Comparison of ENCODE assay signal across 29 mouse cellular contexts in genomic region chr8:91282655-91283054, GRCm38 (mm10). TPM values are rescaled to one million over a fixed set of nuclear protein-coding genes. Genes with fewer than 3 reads are reported as not detected.
DNase-seq lines count a peak whose midpoint lies in the region; ATAC-seq and TF ChIP-seq lines count a peak whose summit lies in the region.
"Had no signal": no experiment of that assay in that cellular context is flagged by ENCODE, and none has a peak within 500 bp of the region (broad histone marks: within the 10 kb centered on the region; RNA-seq: fewer than 3 reads in every experiment).

No protein-coding gene starts in this region.

- H3K4me2 ChIP-seq in forebrain, embryonic 14.5 days (ENCODE audit: low read length), result no peak overlapping the region
- no peak overlapping the region for H3K4me2 ChIP-seq in forebrain, embryonic 13.5 days
- H3K4me2 ChIP-seq in limb, embryonic 14.5 days (replicated peaks; ENCODE audit: low read depth, low read length, severe bottlenecking), result no peak overlapping the region
- H3K4me2 ChIP-seq in limb, embryonic 15.5 days, result no peak overlapping the region
- H3K4me2 ChIP-seq: heart, embryonic 12.5 days; hindbrain, embryonic 14.5 days; limb, embryonic 12.5 days; liver, embryonic 12.5 days; midbrain, embryonic 15.5 days; neural tube, embryonic 15.5 days had no signal

- H3K27me3 ChIP-seq in forebrain, embryonic 14.5 days (replicated peaks; ENCODE audit: control insufficient read depth, insufficient read depth, low read length), result no peaks in the 10 kb centered on the region
- no peaks in the 10 kb centered on the region for H3K27me3 ChIP-seq in forebrain, embryonic 13.5 days
- no peaks in the 10 kb centered on the region for H3K27me3 ChIP-seq in limb, embryonic 14.5 days (ENCODE audit: control insufficient read depth, insufficient read depth, low read length)
- H3K27me3 ChIP-seq in limb, embryonic 10.5 days (ENCODE audit: low read depth, poor library complexity, severe bottlenecking), result no peaks in the 10 kb centered on the region
- H3K27me3 ChIP-seq in limb, embryonic 15.5 days, result no peaks in the 10 kb centered on the region
- H3K27me3 ChIP-seq: heart, embryonic 12.5 days; limb, embryonic 12.5 days; liver, embryonic 12.5 days; midbrain, embryonic 15.5 days; neural tube, embryonic 15.5 days; Patski had no signal

- no peak overlapping the region for H3K4me3 ChIP-seq in forebrain, embryonic 14.5 days (ENCODE audit: low read depth, low read length)
- no peak overlapping the region for H3K4me3 ChIP-seq in forebrain, embryonic 13.5 days
- H3K4me3 ChIP-seq in limb, embryonic 14.5 days (replicated peaks; ENCODE audit: low read length), result no peak overlapping the region
- no peak overlapping the region for H3K4me3 ChIP-seq in limb, embryonic 10.5 days
- no peak overlapping the region for H3K4me3 ChIP-seq in limb, embryonic 15.5 days
- H3K4me3 ChIP-seq: erythroblast, embryonic 14.5 days; gastrocnemius, adult 2 months; heart, embryonic 12.5 days; limb, embryonic 12.5 days; liver, embryonic 12.5 days; midbrain, embryonic 10.5 days; midbrain, embryonic 15.5 days; neural tube, embryonic 15.5 days had no signal

- H3K4me1 ChIP-seq in forebrain, embryonic 14.5 days (ENCODE audit: control insufficient read depth, insufficient read depth, low read length), result no peaks in the 10 kb centered on the region
- peaks cover 4% of the 10 kb centered on the region; the same call in 1 of the 2 replicates for H3K4me1 ChIP-seq in forebrain, embryonic 13.5 days
- peaks cover 10% of the 10 kb centered on the region; the same call in 1 of the 2 replicates for H3K4me1 ChIP-seq in limb, embryonic 14.5 days (ENCODE audit: control insufficient read depth, insufficient read depth, low read length)
- H3K4me1 ChIP-seq in limb, embryonic 10.5 days, result no peaks in the 10 kb centered on the region
- peaks cover 21% of the 10 kb centered on the region; the same call in 1 of the 2 replicates for H3K4me1 ChIP-seq in limb, embryonic 15.5 days
- H3K4me1 ChIP-seq: midbrain, embryonic 10.5 days; midbrain, embryonic 15.5 days; neural tube, embryonic 15.5 days had no signal

- ATAC-seq in forebrain, embryonic 14.5 days, result no peak
- ATAC-seq in forebrain, embryonic 13.5 days, result no peak
- no peak for ATAC-seq in limb, embryonic 14.5 days (ENCODE audit: low FRiP score, low read depth)
- ATAC-seq in limb, embryonic 15.5 days (ENCODE audit: insufficient number of reproducible peaks, low FRiP score, low TSS enrichment, low read depth), result no peak
- no peak for ATAC-seq in cerebellum, adult (ENCODE audit: insufficient number of reproducible peaks, low FRiP score, low TSS enrichment)
- ATAC-seq: intestine, postnatal 0 days; liver, embryonic 12.5 days; liver, postnatal 0 days; midbrain, embryonic 15.5 days; Patski had no signal

- no peak for TF ChIP-seq POLR2A in limb, embryonic 14.5 days (IDR thresholded peaks at IDR 0.05; ENCODE audit: borderline replicate concordance, extremely low read depth, insufficient read depth, insufficient read length)

- peaks cover 5% of the 10 kb centered on the region; the same call in 1 of the 2 replicates for H3K36me3 ChIP-seq in forebrain, embryonic 14.5 days (ENCODE audit: control insufficient read depth, insufficient read depth, low read length)
- no peaks in the 10 kb centered on the region for H3K36me3 ChIP-seq in forebrain, embryonic 13.5 days (ENCODE audit: poor library complexity, severe bottlenecking)
- no peaks in the 10 kb centered on the region for H3K36me3 ChIP-seq in limb, embryonic 14.5 days (ENCODE audit: control insufficient read depth, insufficient read depth, low read length)
- H3K36me3 ChIP-seq in limb, embryonic 10.5 days, result no peaks in the 10 kb centered on the region
- no peaks in the 10 kb centered on the region for H3K36me3 ChIP-seq in limb, embryonic 15.5 days
- H3K36me3 ChIP-seq: G1E; heart, embryonic 12.5 days; limb, embryonic 12.5 days; midbrain, embryonic 15.5 days; neural tube, embryonic 15.5 days had no signal

- no peak overlapping the region for H3K9ac ChIP-seq in forebrain, embryonic 14.5 days (ENCODE audit: low read length)
- H3K9ac ChIP-seq in forebrain, embryonic 13.5 days, result no peak overlapping the region
- H3K9ac ChIP-seq in limb, embryonic 14.5 days (ENCODE audit: low read depth, low read length, severe bottlenecking), result no peak overlapping the region
- no peak overlapping the region for H3K9ac ChIP-seq in limb, embryonic 15.5 days
- H3K9ac ChIP-seq: heart, embryonic 12.5 days; hindbrain, embryonic 14.5 days; limb, embryonic 12.5 days; liver, embryonic 12.5 days; liver, postnatal 0 days; midbrain, embryonic 15.5 days; neural tube, embryonic 15.5 days had no signal

- DNase-seq in forebrain, embryonic 14.5 days (ENCODE audit: low spot score), result peak; percentile 16
- DNase-seq in limb, embryonic 14.5 days (ENCODE audit: low spot score), result peak; percentile 60
- DNase-seq in limb, embryonic 10.5 days (ENCODE audit: low spot score), result no peak
- DNase-seq in brain, embryonic 18.5 days (ENCODE audit: low read depth, low spot score), result peak; percentile 12
- no peak for DNase-seq in embryo, embryonic 10.5 days (ENCODE audit: low spot score)
- DNase-seq: adrenal gland, postnatal 14 days; cerebellum, adult 8-10 months; cerebellum, postnatal 36 days; gastrocnemius, adult 2 months; gastrocnemius, postnatal 36 days; heart, adult 18-20 months; kidney, postnatal 14 days; liver, postnatal 0 days; retina, postnatal 1 day; right cerebral cortex, postnatal 14 days had no signal

- H3K9me3 ChIP-seq in forebrain, embryonic 14.5 days (replicated peaks; ENCODE audit: control insufficient read depth, low read length), result no peaks in the 10 kb centered on the region
- H3K9me3 ChIP-seq in forebrain, embryonic 13.5 days (replicated peaks), result no peaks in the 10 kb centered on the region
- no peaks in the 10 kb centered on the region for H3K9me3 ChIP-seq in limb, embryonic 14.5 days (ENCODE audit: control insufficient read depth, low read length)
- no peaks in the 10 kb centered on the region for H3K9me3 ChIP-seq in limb, embryonic 10.5 days (replicated peaks)
- H3K9me3 ChIP-seq in limb, embryonic 15.5 days, result no peaks in the 10 kb centered on the region
- H3K9me3 ChIP-seq: G1E; heart, embryonic 12.5 days; limb, embryonic 12.5 days; liver, embryonic 12.5 days; midbrain, embryonic 10.5 days; midbrain, embryonic 15.5 days; neural tube, embryonic 15.5 days had no signal

- WGBS in forebrain, embryonic 14.5 days, result 80% methylated on average over 5 of the region's 5 CpGs
- 78% methylated on average over 5 of the region's 5 CpGs for WGBS in forebrain, embryonic 13.5 days
- 34% methylated on average over 5 of the region's 5 CpGs for WGBS in limb, embryonic 14.5 days
- WGBS in limb, embryonic 10.5 days, result 79% methylated on average over 5 of the region's 5 CpGs
- 40% methylated on average over 5 of the region's 5 CpGs for whole genome bisulfite sequencing in limb, embryonic 15.5 days

- no peak overlapping the region for H3K27ac ChIP-seq in forebrain, embryonic 14.5 days (ENCODE audit: low read depth, low read length)
- H3K27ac ChIP-seq in forebrain, embryonic 13.5 days, result no peak overlapping the region
- H3K27ac ChIP-seq in limb, embryonic 14.5 days (replicated peaks; ENCODE audit: low read depth, low read length), result no peak overlapping the region
- no peak overlapping the region for H3K27ac ChIP-seq in limb, embryonic 10.5 days
- H3K27ac ChIP-seq in limb, embryonic 15.5 days, result peak overlapping the region; percentile 72; the same call in 1 of the 2 replicates
- H3K27ac ChIP-seq: hindbrain, embryonic 14.5 days; limb, embryonic 12.5 days; liver, embryonic 12.5 days; midbrain, embryonic 10.5 days; midbrain, embryonic 15.5 days; neural tube, embryonic 15.5 days had no signal

RNA-seq across cellular contexts. Expression of gene Rpgrip1l, which starts 30.4 kb away (rescaled TPM):
- polyA plus RNA-seq in forebrain, embryonic 14.5 days (2014; fragmentation: Nextera tagmentation; extraction: Ambion mirVana), result 14.7 and 16.1 TPM in 2 replicates
- polyA plus RNA-seq in forebrain, embryonic 13.5 days (2015; fragmentation: Nextera tagmentation; extraction: Ambion mirVana), result 11.4 and 15.7 TPM in 2 replicates
- polyA plus RNA-seq in limb, embryonic 14.5 days (2012; rRNA removed), result 6.8 and 7.7 TPM in 2 replicates
- polyA plus RNA-seq in limb, embryonic 14.5 days (2014; fragmentation: Nextera tagmentation; extraction: Ambion mirVana), result 16.5 and 18.7 TPM in 2 replicates
- polyA plus RNA-seq in limb, embryonic 10.5 days (2016; fragmentation: Nextera tagmentation; extraction: Ambion mirVana), result 11.8 and 13.1 TPM in 2 replicates
- polyA plus RNA-seq in limb, embryonic 15.5 days (2015; fragmentation: Nextera tagmentation; extraction: Ambion mirVana), result 14.9 and 15.1 TPM in 2 replicates

RNA-seq across cellular contexts. Expression of gene Fto, which starts 30.7 kb away (rescaled TPM):
- polyA plus RNA-seq in forebrain, embryonic 14.5 days (2014; fragmentation: Nextera tagmentation; extraction: Ambion mirVana), result 103 and 111 TPM in 2 replicates
- polyA plus RNA-seq in forebrain, embryonic 13.5 days (2015; fragmentation: Nextera tagmentation; extraction: Ambion mirVana), result 90.1 and 104 TPM in 2 replicates
- polyA plus RNA-seq in limb, embryonic 14.5 days (2012; rRNA removed), result 75.9 and 80.0 TPM in 2 replicates
- 107 and 117 TPM in 2 replicates for polyA plus RNA-seq in limb, embryonic 14.5 days (2014; fragmentation: Nextera tagmentation; extraction: Ambion mirVana)
- 82.4 and 100 TPM in 2 replicates for polyA plus RNA-seq in limb, embryonic 10.5 days (2016; fragmentation: Nextera tagmentation; extraction: Ambion mirVana)
- 97.1 and 104 TPM in 2 replicates for polyA plus RNA-seq in limb, embryonic 15.5 days (2015; fragmentation: Nextera tagmentation; extraction: Ambion mirVana)

Comparison
In these comparisons a context has a peak if more than half of its experiments do, and no peak if none do; other contexts are left out.
1. DNase-seq: peak in forebrain, embryonic 14.5 days (single experiment), limb, embryonic 14.5 days (single experiment) and brain, embryonic 18.5 days (single experiment); none in limb, embryonic 10.5 days (single experiment) and embryo, embryonic 10.5 days (single experiment).